ENCODE assay signal across 33 mouse cellular contexts in the genomic region with DNA sequence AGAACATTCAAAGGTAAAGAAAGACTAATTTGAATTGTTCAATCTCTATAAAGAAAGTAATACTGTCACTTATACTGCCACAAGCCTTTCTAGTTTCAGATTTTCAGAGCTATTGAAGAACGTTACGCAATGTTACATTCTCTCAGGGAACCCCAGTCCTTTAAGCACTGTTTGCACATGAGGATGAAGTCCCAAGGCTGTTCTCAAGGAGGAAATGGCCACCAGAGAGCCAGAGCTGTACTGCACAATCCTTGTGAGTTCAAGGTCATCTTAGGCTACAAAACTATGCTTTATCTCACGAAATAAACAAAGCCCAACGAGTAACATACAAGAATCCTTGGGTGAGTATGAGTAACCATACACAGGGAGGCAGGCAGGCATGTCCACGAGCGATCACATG. TPM values are rescaled to one million over a fixed set of nuclear protein-coding genes. Genes with fewer than 3 reads are reported as not detected.
A peak's percentile ranks its signal among the peaks of the same experiment; 100 is the strongest.
DNase-seq lines count a peak whose midpoint lies in the region; ATAC-seq and TF ChIP-seq lines count a peak whose summit lies in the region.
"Had no signal": no experiment of that assay in that cellular context is flagged by ENCODE, and none has a peak within 500 bp of the region (broad histone marks: within the 10 kb centered on the region; RNA-seq: fewer than 3 reads in every experiment).

No protein-coding gene starts in this region.

- TF ChIP-seq EP300 in stomach, postnatal 0 days (optimal IDR thresholded peaks at IDR 0.05): no peak

- intact Hi-C loops in heart, postnatal 25 days (cut with DNase I): no loop called here

- H3K9me3 ChIP-seq in stomach, postnatal 0 days (ENCODE audit: control insufficient read depth, low read length): no peaks in the 10 kb centered on the region
- H3K9me3 ChIP-seq: embryonic facial prominence, embryonic 12.5 days; forebrain, embryonic 15.5 days; heart, embryonic 12.5 days; kidney, embryonic 15.5 days; limb, embryonic 13.5 days; midbrain, embryonic 10.5 days; midbrain, embryonic 15.5 days; neural tube, embryonic 15.5 days had no signal

- no peaks in the 10 kb centered on the region for H3K27me3 ChIP-seq in stomach, postnatal 0 days (ENCODE audit: control insufficient read depth, insufficient read depth, low read length)
- H3K27me3 ChIP-seq: CH12.LX; embryonic facial prominence, embryonic 12.5 days; forebrain, embryonic 15.5 days; heart, embryonic 12.5 days; kidney, embryonic 15.5 days; limb, embryonic 13.5 days; midbrain, embryonic 15.5 days; neural tube, embryonic 15.5 days had no signal

- H3K27ac ChIP-seq in brown adipose tissue, adult 24 weeks (replicated peaks; ENCODE audit: low read depth, low read length): peak overlapping the region; percentile 57
- H3K27ac ChIP-seq in stomach, postnatal 0 days (replicated peaks): peak overlapping the region; percentile 73; the same call in 1 of the 2 replicates
- H3K27ac ChIP-seq: embryonic facial prominence, embryonic 12.5 days; forebrain, embryonic 15.5 days; heart, adult 2 months; hindbrain, embryonic 14.5 days; kidney, embryonic 15.5 days; layer of hippocampus, adult 2 months; limb, embryonic 13.5 days; midbrain, embryonic 10.5 days; midbrain, embryonic 15.5 days; neural tube, embryonic 15.5 days had no signal

- H3K4me1 ChIP-seq in brown adipose tissue, adult 24 weeks (ENCODE audit: control insufficient read depth, insufficient read depth, insufficient read length, low read length): 0 out of 2 replicates have a peak, but pooled peaks cover 2% of the 10 kb centered on the region
- no peaks in the 10 kb centered on the region for H3K4me1 ChIP-seq in stomach, postnatal 0 days (replicated peaks; ENCODE audit: control insufficient read depth, insufficient read depth)
- H3K4me1 ChIP-seq: embryonic facial prominence, embryonic 12.5 days; forebrain, embryonic 15.5 days; kidney, embryonic 15.5 days; limb, embryonic 13.5 days; midbrain, embryonic 10.5 days; midbrain, embryonic 15.5 days; neural tube, embryonic 15.5 days had no signal

- no peak for TF ChIP-seq CTCF in stomach, postnatal 0 days (IDR thresholded peaks at IDR 0.05; ENCODE audit: low read depth)

- 67% methylated on average over 6 of the region's 6 CpGs for WGBS in stomach, postnatal 0 days

- DNase-seq in heart, adult 11 months: peak; percentile 24
- DNase-seq in heart, postnatal 25 days (ENCODE audit: low spot score): no peak
- DNase-seq in lung, postnatal 36 days: peak; percentile 56
- DNase-seq in lung, postnatal 14 days: no peak
- no peak for DNase-seq in stomach, postnatal 0 days (ENCODE audit: low spot score)
- no peak for DNase-seq in embryo, embryonic 10.5 days (ENCODE audit: low spot score)
- DNase-seq: adrenal gland, postnatal 36 days; B cell, adult 2 months; cerebellum, adult 8-10 months; cerebellum, postnatal 36 days; embryo, embryonic 11 days; gastrocnemius, postnatal 25 days; heart, adult 2 months; kidney, adult 18-20 months; kidney, postnatal 36 days; liver, postnatal 0 days; right cerebral cortex, adult 18-20 months; spleen, adult 18-20 months; thymus, postnatal 14 days had no signal

- H3K36me3 ChIP-seq in stomach, postnatal 0 days (ENCODE audit: control insufficient read depth, insufficient read depth, low read length): no peaks in the 10 kb centered on the region
- H3K36me3 ChIP-seq: forebrain, embryonic 15.5 days; midbrain, embryonic 15.5 days had no signal

- peak; percentile 51; the same call in 1 of the 2 replicates for ATAC-seq in stomach, postnatal 0 days (ENCODE audit: low FRiP score, low TSS enrichment)
- ATAC-seq: activated CD4-positive, CD25-positive, alpha-beta regulatory T cell, adult 4 months; forebrain, embryonic 15.5 days; liver, postnatal 0 days; midbrain, embryonic 15.5 days had no signal

- H3K9ac ChIP-seq in stomach, postnatal 0 days (ENCODE audit: low read length): no peak overlapping the region
- H3K9ac ChIP-seq: embryonic facial prominence, embryonic 12.5 days; forebrain, embryonic 15.5 days; heart, embryonic 12.5 days; hindbrain, embryonic 14.5 days; kidney, embryonic 15.5 days; limb, embryonic 13.5 days; liver, postnatal 0 days; midbrain, embryonic 15.5 days; neural tube, embryonic 15.5 days had no signal

- H3K4me2 ChIP-seq in stomach, postnatal 0 days (replicated peaks; ENCODE audit: low read depth): no peak overlapping the region
- H3K4me2 ChIP-seq: embryonic facial prominence, embryonic 12.5 days; forebrain, embryonic 15.5 days; heart, embryonic 12.5 days; hindbrain, embryonic 14.5 days; kidney, embryonic 15.5 days; limb, embryonic 13.5 days; liver, embryonic 11.5 days; midbrain, embryonic 15.5 days; neural tube, embryonic 15.5 days had no signal

- no peak overlapping the region for H3K4me3 ChIP-seq in brown adipose tissue, adult 24 weeks (ENCODE audit: insufficient read depth, low read depth, low read length)
- H3K4me3 ChIP-seq in stomach, postnatal 0 days (ENCODE audit: low read depth, low read length): no peak overlapping the region
- H3K4me3 ChIP-seq: embryonic facial prominence, embryonic 12.5 days; forebrain, embryonic 15.5 days; heart, adult 2 months; heart, embryonic 12.5 days; kidney, embryonic 15.5 days; layer of hippocampus, adult 2 months; limb, embryonic 13.5 days; midbrain, embryonic 10.5 days; midbrain, embryonic 15.5 days; neural tube, embryonic 15.5 days had no signal

RNA-seq across cellular contexts. Expression of gene Vmp1, which starts 49.2 kb away (rescaled TPM):
- total RNA-seq in heart, postnatal 25 days (2021): 10 to 100 TPM; 63.1 to 66.1 TPM
- 62.6 and 85.5 TPM in 2 replicates for polyA plus RNA-seq in brown adipose tissue, adult 24 weeks (2012; ENCODE audit: insufficient read depth, insufficient read length, missing spikeins)
- polyA plus RNA-seq in stomach, postnatal 0 days (2015; fragmentation: Nextera tagmentation; extraction: Ambion mirVana): 162 and 181 TPM in 2 replicates

RNA-seq across cellular contexts. Expression of gene Ptrh2, which starts 49.4 kb away (rescaled TPM):
- 1 to 10 TPM; 6.3 to 6.5 TPM for total RNA-seq in heart, postnatal 25 days (2021)
- 11.9 and 15.9 TPM in 2 replicates for polyA plus RNA-seq in brown adipose tissue, adult 24 weeks (2012; ENCODE audit: insufficient read depth, insufficient read length, missing spikeins)
- polyA plus RNA-seq in stomach, postnatal 0 days (2015; fragmentation: Nextera tagmentation; extraction: Ambion mirVana): 19.4 and 19.8 TPM in 2 replicates

Comparison
In these comparisons a context has a peak if more than half of its experiments do, and no peak if none do; other contexts are left out.
1. DNase-seq: peak in heart, adult 11 months (single experiment) and lung, postnatal 36 days (single experiment); none in heart, postnatal 25 days (single experiment), lung, postnatal 14 days (single experiment), stomach, postnatal 0 days (single experiment) and embryo, embryonic 10.5 days (single experiment).